Mouse (Mus musculus): ENCODE results near the gene Tas2r129. TPM values are rescaled to one million over a fixed set of nuclear protein-coding genes. Genes with fewer than 3 reads are reported as not detected.
"Not testable (repeated sequence)": the region's sequence is repeated elsewhere in the genome, so short reads cannot be mapped to it uniquely, and the experiment has no call there.

The Tas2r129 gene
- not detected in 2 replicates for polyA plus RNA-seq (2014; fragmentation: Nextera tagmentation; extraction: Ambion mirVana)

DNA sequence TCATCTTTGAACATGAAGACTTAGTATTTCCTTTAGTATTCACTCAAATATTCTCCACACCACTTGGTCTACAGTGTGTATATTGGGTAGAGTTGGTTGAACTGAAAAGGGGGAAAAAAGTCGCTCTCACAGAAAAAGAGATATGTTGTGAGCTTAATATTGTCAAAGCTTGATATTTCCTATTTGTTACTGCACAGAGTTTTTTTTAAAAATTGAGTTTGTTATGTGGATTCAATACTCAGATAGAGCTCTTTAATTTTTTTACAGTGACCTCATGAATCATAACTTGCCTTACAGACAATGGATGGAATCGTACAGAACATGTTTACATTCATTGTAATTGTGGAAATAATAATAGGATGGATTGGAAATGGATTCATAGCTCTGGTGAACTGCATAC is at the start of gene Tas2r129:
Gene Tas2r129 (plus strand): TSS at position 301 of the 400 bp plus-strand sequence.
- no peak for DNase-seq (ENCODE audit: low spot score)
- no peaks in the 10 kb centered on the region for H3K36me3 ChIP-seq (ENCODE audit: control insufficient read depth, insufficient read depth, low read length)
- H3K27me3 ChIP-seq (replicated peaks; ENCODE audit: control insufficient read depth, insufficient read depth, low read length) = no peaks in the 10 kb centered on the region
- H3K27ac ChIP-seq (ENCODE audit: low read depth) = no peak within 1 kb of the TSS
- WGBS = 76% methylated on average over 2 of the region's 2 CpGs
- H3K9me3 ChIP-seq (ENCODE audit: control insufficient read depth, low read length) = no peaks in the 10 kb centered on the region; the same call in 1 of the 2 replicates
- H3K4me3 ChIP-seq (ENCODE audit: low read depth, low read length) = no peak within 1 kb of the TSS
- H3K4me1 ChIP-seq (replicated peaks; ENCODE audit: control insufficient read depth, insufficient read depth, low read length) = no peaks in the 10 kb centered on the region
- no peak within 1 kb of the TSS for H3K9ac ChIP-seq (ENCODE audit: low read length)
- ATAC-seq (replicated peaks; ENCODE audit: low FRiP score, low TSS enrichment, low read depth) = no peak
- no peak within 1 kb of the TSS for H3K4me2 ChIP-seq (ENCODE audit: low read length)

DNA sequence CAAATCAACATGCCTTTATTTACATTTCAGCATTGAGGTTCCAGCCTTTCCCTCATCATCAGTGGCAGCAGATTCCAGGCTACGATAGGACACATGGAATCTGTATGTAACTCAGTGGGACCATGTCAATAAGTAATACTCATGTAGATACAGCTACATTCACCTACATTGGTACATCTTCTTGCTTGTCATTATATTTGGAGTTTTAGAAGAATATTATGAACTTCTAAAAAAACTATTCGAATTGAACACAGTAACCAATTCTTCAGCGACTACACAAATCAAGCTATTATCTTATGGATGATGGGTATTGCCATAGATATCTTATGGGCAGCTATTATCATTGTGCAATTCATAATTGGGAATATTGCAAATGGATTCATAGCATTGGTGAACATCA is 41.6 kb upstream of the Tas2r129 start, which contains the start of gene Tas2r125:
Gene Tas2r125 (plus strand): TSS at position 301 of the 400 bp plus-strand sequence.
- no peaks in the 10 kb centered on the region for H3K27me3 ChIP-seq (replicated peaks; ENCODE audit: control insufficient read depth, insufficient read depth, low read length)
- no peaks in the 10 kb centered on the region for H3K4me1 ChIP-seq (replicated peaks; ENCODE audit: control insufficient read depth, insufficient read depth, low read length)
- no peak within 1 kb of the TSS for H3K9ac ChIP-seq (ENCODE audit: low read length)
- no peak for DNase-seq (ENCODE audit: low spot score)
- no peak within 1 kb of the TSS for H3K4me2 ChIP-seq (ENCODE audit: low read length)
- no peak within 1 kb of the TSS for H3K27ac ChIP-seq (ENCODE audit: low read depth)
- WGBS = 78% methylated on average over 3 of the region's 3 CpGs
- no peak for ATAC-seq (replicated peaks; ENCODE audit: low FRiP score, low TSS enrichment, low read depth)
- no peak within 1 kb of the TSS for H3K4me3 ChIP-seq (ENCODE audit: low read depth, low read length)
- no peaks in the 10 kb centered on the region for H3K9me3 ChIP-seq (ENCODE audit: control insufficient read depth, low read length)
- no peaks in the 10 kb centered on the region for H3K36me3 ChIP-seq (ENCODE audit: control insufficient read depth, insufficient read depth, low read length)

DNA sequence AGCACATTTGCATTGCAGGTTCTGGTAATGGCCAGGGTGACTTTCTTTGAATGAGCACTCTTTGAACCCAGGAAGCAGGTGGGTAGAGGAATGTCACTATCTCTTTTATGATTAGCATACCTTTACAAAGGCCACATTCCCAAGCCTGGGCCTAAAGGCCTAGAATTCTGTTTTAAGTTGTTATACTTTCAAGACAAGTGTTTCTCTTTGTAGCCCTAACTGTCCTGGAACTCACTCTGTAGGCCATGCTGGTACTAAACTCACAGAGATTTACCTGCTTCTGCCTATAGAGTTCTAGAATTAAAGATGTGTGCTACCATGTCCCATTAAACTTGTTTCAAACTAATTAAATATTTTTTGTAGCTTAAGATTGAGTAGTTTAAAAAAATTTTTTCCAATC is 9.5 kb upstream of the Tas2r129 start:
- H3K27me3 ChIP-seq (replicated peaks; ENCODE audit: control insufficient read depth, insufficient read depth, low read length); H3K4me3 ChIP-seq (ENCODE audit: low read depth, low read length); H3K27ac ChIP-seq (ENCODE audit: low read depth); ATAC-seq (replicated peaks; ENCODE audit: low FRiP score, low TSS enrichment, low read depth); H3K36me3 ChIP-seq (ENCODE audit: control insufficient read depth, insufficient read depth, low read length); H3K4me1 ChIP-seq (replicated peaks; ENCODE audit: control insufficient read depth, insufficient read depth, low read length); DNase-seq (ENCODE audit: low spot score); H3K4me2 ChIP-seq (ENCODE audit: low read length); H3K9me3 ChIP-seq (ENCODE audit: control insufficient read depth, low read length); H3K9ac ChIP-seq (ENCODE audit: low read length): not testable (repeated sequence)

DNA sequence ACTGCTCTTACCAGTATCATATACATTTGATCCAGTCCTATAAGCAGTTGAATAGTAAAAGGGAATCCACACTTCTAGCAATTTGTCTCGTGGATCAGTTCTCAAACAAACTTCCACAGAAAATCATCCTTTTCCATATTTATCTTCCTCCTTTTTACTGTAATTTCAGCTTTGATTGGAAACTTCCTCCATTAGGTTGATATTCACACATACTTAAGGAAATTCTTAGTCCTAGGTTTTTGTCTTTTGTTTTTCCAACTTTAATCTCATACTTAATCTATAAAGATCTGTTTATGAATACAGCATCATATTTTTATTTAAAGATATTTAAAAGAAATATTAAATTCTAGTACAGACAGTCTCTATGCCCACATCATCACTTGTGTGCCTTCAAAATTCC is 6.9 kb downstream of the Tas2r129 start, which contains the start of gene Tas2r131:
Gene Tas2r131 (minus strand): TSS at position 101 of the 400 bp plus-strand sequence.
- Histone ChIP-seq H3K36me3 (ENCODE audit: control insufficient read depth, insufficient read depth, low read length) (no peaks in the 10 kb centered on the region), H3K4me3 (ENCODE audit: low read depth, low read length) (no peak within 1 kb of the TSS), H3K4me1 (replicated peaks; ENCODE audit: control insufficient read depth, insufficient read depth, low read length) (no peaks in the 10 kb centered on the region), H3K9me3 (ENCODE audit: control insufficient read depth, low read length) (no peaks in the 10 kb centered on the region), H3K27me3 (replicated peaks; ENCODE audit: control insufficient read depth, insufficient read depth, low read length) (no peaks in the 10 kb centered on the region), H3K9ac (ENCODE audit: low read length) (no peak within 1 kb of the TSS), H3K27ac (ENCODE audit: low read depth) (no peak within 1 kb of the TSS), H3K4me2 (ENCODE audit: low read length) (no peak within 1 kb of the TSS)
- DNase-seq (ENCODE audit: low spot score) (no peak), ATAC-seq (replicated peaks; ENCODE audit: low FRiP score, low TSS enrichment, low read depth) (no peak)
- WGBS = 88% methylated on average over 1 of the region's 1 CpGs

DNA sequence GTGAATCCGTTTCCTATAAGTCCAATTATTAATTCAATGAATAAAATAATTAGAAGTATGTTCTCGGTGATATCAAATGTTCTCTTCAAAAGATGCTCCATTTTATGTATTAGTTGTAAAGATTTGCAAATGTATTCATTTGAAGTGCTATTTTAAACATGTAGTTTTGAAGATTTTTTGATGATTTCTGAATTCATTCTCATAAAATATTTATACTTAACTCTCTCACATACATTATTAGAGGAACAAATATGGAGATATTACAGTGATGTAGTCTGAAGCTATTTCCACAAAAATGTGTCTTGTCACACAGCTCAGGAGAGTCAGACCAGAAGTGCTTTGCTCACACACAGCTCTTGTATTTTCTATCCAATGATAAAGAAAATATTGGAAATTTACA is 30.0 kb downstream of the Tas2r129 start, which contains the start of gene Tas2r109:
Gene Tas2r109 (minus strand): TSS at position 101 of the 400 bp plus-strand sequence.
- H3K27ac ChIP-seq (ENCODE audit: low read depth) = no peak within 1 kb of the TSS
- H3K27me3 ChIP-seq (replicated peaks; ENCODE audit: control insufficient read depth, insufficient read depth, low read length) = no peaks in the 10 kb centered on the region
- no peak within 1 kb of the TSS for H3K9ac ChIP-seq (ENCODE audit: low read length)
- H3K9me3 ChIP-seq (ENCODE audit: control insufficient read depth, low read length) = no peaks in the 10 kb centered on the region
- ATAC-seq (replicated peaks; ENCODE audit: low FRiP score, low TSS enrichment, low read depth) (no peak), DNase-seq (ENCODE audit: low spot score) (no peak)
- no peak within 1 kb of the TSS for H3K4me2 ChIP-seq (ENCODE audit: low read length)
- WGBS = 85% methylated on average over 2 of the region's 2 CpGs
- no peak within 1 kb of the TSS for H3K4me3 ChIP-seq (ENCODE audit: low read depth, low read length)
- no peaks in the 10 kb centered on the region for H3K4me1 ChIP-seq (replicated peaks; ENCODE audit: control insufficient read depth, insufficient read depth, low read length)
- H3K36me3 ChIP-seq (ENCODE audit: control insufficient read depth, insufficient read depth, low read length) = no peaks in the 10 kb centered on the region

Other genes starting within 250 kb of the Tas2r129 start
- not detected in 2 replicates for gene Tas2r122, start 239.2 kb upstream of the Tas2r129 start, polyA plus RNA-seq (2014; fragmentation: Nextera tagmentation; extraction: Ambion mirVana)
- not detected in 2 replicates for gene Tas2r115, start 213.1 kb upstream of the Tas2r129 start, polyA plus RNA-seq (2014; fragmentation: Nextera tagmentation; extraction: Ambion mirVana)
- not detected in 2 replicates for gene Tas2r124, start 196.4 kb upstream of the Tas2r129 start, polyA plus RNA-seq (2014; fragmentation: Nextera tagmentation; extraction: Ambion mirVana)
- gene Tas2r102, start 189.0 kb upstream of the Tas2r129 start, polyA plus RNA-seq (2014; fragmentation: Nextera tagmentation; extraction: Ambion mirVana) = not detected in 2 replicates
- not detected in 2 replicates for gene Tas2r136, start 172.9 kb upstream of the Tas2r129 start, polyA plus RNA-seq (2014; fragmentation: Nextera tagmentation; extraction: Ambion mirVana)
- not detected in 2 replicates for gene Tas2r117, start 148.3 kb upstream of the Tas2r129 start, polyA plus RNA-seq (2014; fragmentation: Nextera tagmentation; extraction: Ambion mirVana)
- gene Tas2r123, start 104.0 kb upstream of the Tas2r129 start, polyA plus RNA-seq (2014; fragmentation: Nextera tagmentation; extraction: Ambion mirVana) = not detected in 2 replicates
- not detected in 2 replicates for gene Tas2r116, start 95.7 kb upstream of the Tas2r129 start, polyA plus RNA-seq (2014; fragmentation: Nextera tagmentation; extraction: Ambion mirVana)
- not detected in 2 replicates for gene Tas2r110, start 83.1 kb upstream of the Tas2r129 start, polyA plus RNA-seq (2014; fragmentation: Nextera tagmentation; extraction: Ambion mirVana)
- not detected in 2 replicates for gene Tas2r113, start 58.1 kb upstream of the Tas2r129 start, polyA plus RNA-seq (2014; fragmentation: Nextera tagmentation; extraction: Ambion mirVana)
- not detected in 2 replicates for gene Tas2r125, start 41.5 kb upstream of the Tas2r129 start, polyA plus RNA-seq (2014; fragmentation: Nextera tagmentation; extraction: Ambion mirVana)
- gene Tas2r131, start 6.8 kb downstream of the Tas2r129 start, polyA plus RNA-seq (2014; fragmentation: Nextera tagmentation; extraction: Ambion mirVana) = not detected in 2 replicates
- gene Tas2r109, start 29.9 kb downstream of the Tas2r129 start, polyA plus RNA-seq (2014; fragmentation: Nextera tagmentation; extraction: Ambion mirVana) = not detected in 2 replicates
- not detected in 2 replicates for gene Tas2r103, start 86.0 kb downstream of the Tas2r129 start, polyA plus RNA-seq (2014; fragmentation: Nextera tagmentation; extraction: Ambion mirVana)
- gene Tas2r140, start 104.7 kb downstream of the Tas2r129 start, polyA plus RNA-seq (2014; fragmentation: Nextera tagmentation; extraction: Ambion mirVana) = not detected in 2 replicates
- 61.8 and 65.0 TPM in 2 replicates for gene Smim10l1, start 153.8 kb downstream of the Tas2r129 start, polyA plus RNA-seq (2014; fragmentation: Nextera tagmentation; extraction: Ambion mirVana)